Mouse (Mus musculus) neural tube, embryonic 14.5 days (tissue): ENCODE measurements around the gene Adgrg1. TPM values are rescaled to one million over a fixed set of nuclear protein-coding genes. Genes with fewer than 3 reads are reported as not detected.

Experiments used
- ATAC-seq: fragments of 200-750 bp; cut with Nextera tagmentation; 2 replicates; pipeline ENCODE4 v1.8.0; 2017; ENCODE audit warnings: low read depth, mild to moderate bottlenecking, moderate TSS enrichment, moderate library complexity
- H3K27ac ChIP-seq: fragments of 300-500 bp; sonication (generic); 2 replicates; pipeline ENCODE4 v1.5.1; 2014; ENCODE audit warnings: low read depth, mild to moderate bottlenecking, control low read depth, low read length, moderate library complexity, mixed read lengths
- H3K27me3 ChIP-seq: fragments of 300-500 bp; sonication (generic); 2 replicates; pipeline ENCODE4 v1.6.1; 2014; ENCODE audit warnings: low read length; ENCODE audit not compliant: control insufficient read depth, insufficient read depth
- H3K36me3 ChIP-seq: fragments of 300-500 bp; sonication (generic); 2 replicates; pipeline ENCODE4 v1.6.1; 2014; ENCODE audit warnings: low read length, mixed read lengths; ENCODE audit not compliant: control insufficient read depth, insufficient read depth
- H3K4me1 ChIP-seq: fragments of 300-500 bp; sonication (generic); 2 replicates; pipeline ENCODE4 v1.6.1; 2014; ENCODE audit warnings: low read length; ENCODE audit not compliant: control insufficient read depth, insufficient read depth
- H3K4me2 ChIP-seq: fragments of 300-500 bp; sonication (generic); 2 replicates; pipeline ENCODE4 v1.6.1; 2014; ENCODE audit warnings: mild to moderate bottlenecking, low read depth, low read length, control low read depth
- H3K4me3 ChIP-seq: fragments of 300-500 bp; sonication (generic); 2 replicates; pipeline ENCODE4 v1.5.1; 2014; ENCODE audit warnings: low read depth, low read length, control low read depth, mixed read lengths
- H3K9ac ChIP-seq: fragments of 300-500 bp; sonication (generic); replicated peaks from 2 replicates; pipeline ENCODE4 v1.6.1; 2014; ENCODE audit warnings: low read depth, mild to moderate bottlenecking, control low read depth, low read length, mixed read lengths
- H3K9me3 ChIP-seq: fragments of 300-500 bp; sonication (generic); 2 replicates; pipeline ENCODE4 v1.6.1; 2016; ENCODE audit warnings: low read length; ENCODE audit not compliant: control insufficient read depth
- WGBS: fragments of 180-500 bp; shearing (Covaris S2); extraction: QIAGEN DNeasy Blood & Tissue Kit; methylation state at CpG from one replicate; pipeline ENCODE4 v1.1.7; 2014; 5-methylcytosine and 5-hydroxymethylcytosine counted together
- polyA plus RNA-seq: library from polyadenylated mRNA; unstranded; fragments of >200 nt; fragmentation: Nextera tagmentation; extraction: Ambion mirVana; gene quantifications from 2 replicates; pipeline ENCODE4 v1.2.1, GENCODE M21; 2014

The Adgrg1 gene
- polyA plus RNA-seq, 1 experiment from 2014 or later: 93.5 TPM

- Histone ChIP-seq H3K4me1 (0 out of 2 replicates have a peak, but pooled peaks cover 5% of the 10 kb centered on the region), H3K4me2 (no peak overlapping the region), H3K9ac (no peak overlapping the region), H3K36me3 (no peaks in the 10 kb centered on the region), H3K4me3 (no peak overlapping the region), H3K27ac (no peak overlapping the region), H3K9me3 (no peaks in the 10 kb centered on the region), H3K27me3 (no peaks in the 10 kb centered on the region)
- peak; percentile 50; the same call in 1 of the 2 replicates for ATAC-seq
- 75% methylated on average over 5 of the region's 5 CpGs for WGBS
These were observed 24.1 kb upstream of the Adgrg1 start for GRCm38 (mm10) chr8:94950458-94950857.

GRCm38 (mm10) chr8:94952086-94952485 is 22.5 kb upstream of the Adgrg1 start:
- ATAC-seq: no peak
- no peak overlapping the region for H3K4me2 ChIP-seq

GRCm38 (mm10) chr8:94953624-94954367 is 20.8 kb upstream of the Adgrg1 start:
- Histone ChIP-seq H3K36me3 (no peaks in the 10 kb centered on the region), H3K9ac (no peak overlapping the region), H3K9me3 (no peaks in the 10 kb centered on the region), H3K4me2 (no peak overlapping the region), H3K4me1 (0 out of 2 replicates have a peak, but pooled peaks cover 5% of the 10 kb centered on the region), H3K27ac (no peak overlapping the region), H3K27me3 (no peaks in the 10 kb centered on the region), H3K4me3 (no peak overlapping the region)
- 70% methylated on average over 7 of the region's 7 CpGs for WGBS
- ATAC-seq: no peak

More at GRCm38 (mm10) chr8:94952086-94952485, 22.5 kb upstream of the Adgrg1 start:
- no peaks in the 10 kb centered on the region for H3K36me3 ChIP-seq
- 0 out of 2 replicates have a peak, but pooled peaks cover 5% of the 10 kb centered on the region for H3K4me1 ChIP-seq
- WGBS: 81% methylated on average over 5 of the region's 5 CpGs
- H3K9me3 ChIP-seq: no peaks in the 10 kb centered on the region
- no peak overlapping the region for H3K4me3 ChIP-seq
- H3K27me3 ChIP-seq: no peaks in the 10 kb centered on the region
- no peak overlapping the region for H3K27ac ChIP-seq
- H3K9ac ChIP-seq: no peak overlapping the region

GRCm38 (mm10) chr8:94954368-94954737 is 20.2 kb upstream of the Adgrg1 start:
- Histone ChIP-seq H3K36me3 (no peaks in the 10 kb centered on the region), H3K4me1 (0 out of 2 replicates have a peak, but pooled peaks cover 5% of the 10 kb centered on the region), H3K27ac (no peak overlapping the region), H3K9ac (no peak overlapping the region), H3K9me3 (no peaks in the 10 kb centered on the region), H3K4me3 (no peak overlapping the region), H3K27me3 (no peaks in the 10 kb centered on the region), H3K4me2 (no peak overlapping the region)
- 71% methylated on average over 7 of the region's 7 CpGs for WGBS
- peak; percentile 34; the same call in 1 of the 2 replicates for ATAC-seq

- no peaks in the 10 kb centered on the region for H3K27me3 ChIP-seq
These were observed 19.4 kb upstream of the Adgrg1 start for GRCm38 (mm10) chr8:94954921-94955758.

GRCm38 (mm10) chr8:94956078-94956574 is 18.4 kb upstream of the Adgrg1 start:
- Histone ChIP-seq H3K36me3 (no peaks in the 10 kb centered on the region), H3K27ac (no peak overlapping the region), H3K4me1 (0 out of 2 replicates have a peak, but pooled peaks cover 5% of the 10 kb centered on the region), H3K27me3 (no peaks in the 10 kb centered on the region), H3K4me3 (no peak overlapping the region), H3K9ac (no peak overlapping the region), H3K4me2 (no peak overlapping the region), H3K9me3 (no peaks in the 10 kb centered on the region)
- WGBS: 100% methylated on average over 1 of the region's 1 CpGs
- no peak for ATAC-seq

More at GRCm38 (mm10) chr8:94954921-94955758, 19.4 kb upstream of the Adgrg1 start:
- Histone ChIP-seq H3K27ac (no peak overlapping the region), H3K9me3 (no peaks in the 10 kb centered on the region), H3K9ac (no peak overlapping the region), H3K4me3 (no peak overlapping the region), H3K4me2 (no peak overlapping the region), H3K36me3 (no peaks in the 10 kb centered on the region), H3K4me1 (0 out of 2 replicates have a peak, but pooled peaks cover 5% of the 10 kb centered on the region)
- ATAC-seq: peak; percentile 28; the same call in 1 of the 2 replicates
- WGBS: 43% methylated on average over 9 of the region's 9 CpGs

GRCm38 (mm10) chr8:94962201-94962600 is 12.3 kb upstream of the Adgrg1 start:
- H3K4me1 ChIP-seq: no peaks in the 10 kb centered on the region
- no peaks in the 10 kb centered on the region for H3K9me3 ChIP-seq
- no peak overlapping the region for H3K4me2 ChIP-seq
- no peak overlapping the region for H3K4me3 ChIP-seq
- H3K9ac ChIP-seq: no peak overlapping the region
- WGBS: 86% methylated on average over 1 of the region's 1 CpGs
- no peak for ATAC-seq
- no peaks in the 10 kb centered on the region for H3K36me3 ChIP-seq
- no peak overlapping the region for H3K27ac ChIP-seq
- no peaks in the 10 kb centered on the region for H3K27me3 ChIP-seq

GRCm38 (mm10) chr8:94964828-94965227 is 9.7 kb upstream of the Adgrg1 start:
- Histone ChIP-seq H3K9ac (no peak overlapping the region), H3K9me3 (no peaks in the 10 kb centered on the region), H3K36me3 (no peaks in the 10 kb centered on the region), H3K27me3 (no peaks in the 10 kb centered on the region), H3K4me2 (no peak overlapping the region), H3K4me1 (no peaks in the 10 kb centered on the region), H3K27ac (no peak overlapping the region), H3K4me3 (no peak overlapping the region)
- WGBS: 50% methylated on average over 10 of the region's 10 CpGs
- ATAC-seq: no peak
